Mouse (Mus musculus) mesoderm, embryonic 11.5 days (tissue): Measurements from ENCODE around the gene Zfyve9.

Experiments
- DNase-seq: peaks from one replicate; pipeline ENCODE4 v3.0.0-alpha.2; 2012; ENCODE audit warnings: low read depth, low spot score

Gene Zfyve9

DNA sequence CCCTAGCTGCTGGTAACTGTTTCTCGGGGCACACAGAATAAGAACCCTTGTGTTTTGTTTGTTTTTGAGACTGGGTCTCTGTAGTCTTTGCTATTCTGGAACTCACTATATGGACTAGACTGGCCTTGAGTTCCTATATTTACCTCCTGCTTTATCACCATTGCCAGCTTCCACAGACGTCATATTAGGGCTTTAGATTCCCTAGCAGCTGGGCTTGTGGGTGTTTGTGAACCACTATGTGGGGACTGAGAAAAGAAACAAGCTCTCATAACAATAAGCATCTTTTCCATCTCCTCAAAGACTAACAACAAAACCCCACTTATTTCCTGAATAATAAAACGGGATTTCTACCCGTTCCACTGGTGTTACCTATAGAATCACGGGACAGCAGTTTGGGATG, 169.7 kb downstream of the Zfyve9 start:
- DNase-seq: no peak

DNA sequence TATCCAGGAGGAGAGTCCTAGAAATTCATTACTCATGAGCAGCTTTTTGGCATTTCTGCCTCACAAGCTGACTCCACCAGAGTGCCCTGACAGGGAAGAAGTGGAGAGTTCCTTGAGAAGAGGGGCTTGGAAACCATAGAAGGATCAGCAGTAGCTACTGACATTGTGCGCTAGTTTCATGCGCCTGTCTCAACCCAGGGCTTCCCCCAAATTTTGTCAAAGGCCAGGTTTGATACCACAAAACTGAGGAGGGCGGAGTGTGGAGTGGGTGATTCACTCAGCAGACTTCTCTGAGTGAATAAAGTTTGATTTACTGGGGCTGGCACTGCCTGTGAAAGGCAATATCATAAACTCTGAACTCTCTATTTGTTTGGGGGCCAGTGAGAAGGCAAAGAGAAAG, 171.9 kb downstream of the Zfyve9 start:
- DNase-seq: no peak

DNA sequence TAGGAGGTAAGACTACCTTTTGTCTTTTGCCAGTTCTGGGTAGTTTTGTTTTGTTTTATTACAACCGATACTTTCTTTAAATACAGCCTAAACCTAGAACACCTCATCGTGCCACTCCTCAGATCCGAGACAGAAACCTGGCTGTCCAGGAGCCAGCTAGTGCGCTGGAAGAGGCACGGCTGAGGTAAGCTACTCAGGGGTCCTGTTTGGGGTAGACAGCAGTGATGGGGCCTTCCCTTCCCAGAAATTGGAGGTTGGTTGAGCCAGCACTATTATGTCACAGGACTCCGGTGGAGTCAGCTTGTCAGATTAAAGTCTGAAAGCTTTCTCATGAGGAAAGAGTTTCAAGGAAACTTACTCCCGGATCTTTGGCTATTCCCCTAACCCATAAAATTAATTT, 178.7 kb downstream of the Zfyve9 start:
- DNase-seq: no peak

DNA sequence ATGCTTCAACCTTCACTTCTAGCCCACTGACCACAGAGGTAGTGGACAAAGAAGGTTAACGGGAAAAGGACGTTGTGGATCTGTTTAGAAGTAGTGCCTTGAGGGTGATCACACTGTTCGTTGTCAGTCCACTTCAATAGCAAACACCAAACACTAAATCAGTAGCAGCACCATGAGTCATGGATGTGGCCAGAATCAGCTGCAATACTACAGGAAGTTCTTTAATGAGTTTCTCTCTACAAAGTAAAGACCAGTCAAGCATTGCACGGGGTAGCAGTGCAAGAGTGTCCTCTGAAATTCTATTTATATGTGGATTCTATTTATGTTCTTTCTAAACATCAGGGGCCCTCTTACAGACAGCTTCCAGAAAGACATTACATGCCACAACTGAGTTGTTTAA, 182.3 kb downstream of the Zfyve9 start:
- no peak for DNase-seq

DNA sequence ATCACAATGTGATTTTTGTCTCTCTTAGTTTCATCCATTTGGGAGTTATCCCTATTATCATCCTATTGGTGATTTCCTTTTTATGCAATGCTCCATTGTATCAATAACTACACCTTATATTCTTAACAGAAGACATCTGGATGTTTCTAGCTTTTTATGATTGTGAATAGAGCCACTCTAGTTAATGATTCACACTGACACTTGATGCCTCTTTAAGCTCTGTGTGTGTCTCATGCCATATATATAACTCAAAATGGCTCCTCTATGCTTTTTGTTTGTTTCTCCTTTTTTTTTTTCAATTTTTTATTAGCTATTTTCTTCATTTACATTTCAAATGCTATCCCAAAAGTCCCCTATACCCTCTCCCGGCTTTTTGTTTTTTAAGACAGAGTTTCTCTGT, 184.8 kb downstream of the Zfyve9 start:
- DNase-seq: no peak

DNA sequence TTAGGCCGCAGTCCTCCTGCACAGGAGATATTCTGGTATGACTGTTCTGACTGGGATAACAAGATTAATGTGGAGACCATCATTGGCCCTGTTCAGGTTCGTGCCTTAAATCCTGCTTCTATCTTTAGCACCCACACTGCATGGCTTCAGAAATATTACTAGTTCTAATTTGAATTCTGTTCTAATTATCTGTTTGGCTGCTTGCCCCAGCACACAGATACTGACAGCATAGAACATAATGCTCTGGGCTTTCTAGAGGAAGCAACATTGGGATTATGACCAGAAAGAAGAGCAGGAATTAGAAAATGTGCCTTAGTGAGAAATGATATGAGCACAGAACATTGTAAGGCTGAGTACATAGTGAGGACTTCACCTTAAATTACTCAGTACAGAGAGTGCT, 187.2 kb downstream of the Zfyve9 start:
- DNase-seq: no peak
